Mouse (Mus musculus) spleen, adult 2 months (tissue): ENCODE measurements around the gene Lhfpl3. TPM values are rescaled to one million over a fixed set of nuclear protein-coding genes. Genes with fewer than 3 reads are reported as not detected.

ENCODE experiments used
- DNase-seq, 2 experiments: peaks; one replicate each; pipeline versions ENCODE4 v3.0.0 to v3.0.0-alpha.2; 2012 to 2021; ENCODE audit warnings: low spot score in 2 of 2, low read depth in 1 of 2
- H3K27ac ChIP-seq: fragments of 200-500 bp; 2 replicates; pipeline ENCODE4 v1.5.1; 2012; ENCODE audit warnings: low read length, inconsistent platforms; ENCODE audit not compliant: insufficient read depth
- H3K27me3 ChIP-seq: fragments of 200-500 bp; 2 replicates; pipeline ENCODE4 v1.6.1; 2012; ENCODE audit warnings: mild to moderate bottlenecking, moderate library complexity, low read length, inconsistent platforms; ENCODE audit not compliant: control insufficient read depth, insufficient read depth
- H3K36me3 ChIP-seq: fragments of 200-500 bp; 2 replicates; pipeline ENCODE4 v1.6.1; 2012; ENCODE audit warnings: mild to moderate bottlenecking, low read length, inconsistent platforms; ENCODE audit not compliant: control insufficient read depth, insufficient read depth
- H3K4me1 ChIP-seq: fragments of 200-500 bp; 2 replicates; pipeline ENCODE4 v1.6.1; 2011; ENCODE audit warnings: inconsistent platforms; ENCODE audit not compliant: control insufficient read depth, insufficient read depth, insufficient read length
- H3K4me3 ChIP-seq: fragments of 200-500 bp; 2 replicates; pipeline ENCODE4 v1.5.1; 2011; ENCODE audit warnings: mild to moderate bottlenecking, inconsistent platforms; ENCODE audit not compliant: insufficient read depth, insufficient read length; ENCODE audit errors: extremely low read depth
- CTCF ChIP-seq: fragments of 200-500 bp; IDR thresholded peaks from 2 replicates; pipeline ENCODE4 v1.5.1; 2011; ENCODE audit warnings: mild to moderate bottlenecking, inconsistent platforms; ENCODE audit not compliant: insufficient read depth, insufficient read length, insufficient replicate concordance; ENCODE audit errors: extremely low read depth
- POLR2A ChIP-seq: fragments of 200-500 bp; IDR thresholded peaks from 2 replicates; pipeline ENCODE4 v1.6.1; 2011; ENCODE audit warnings: low read depth, low read length, inconsistent platforms
- WGBS: fragments of 180-500 bp; shearing (Covaris S2); methylation state at CpG from one replicate; pipeline ENCODE4 v1.1.7; 2018; 5-methylcytosine and 5-hydroxymethylcytosine counted together
- polyA plus RNA-seq: library from polyadenylated mRNA; depleted of rRNA; stranded (reverse); fragments of >200 nt; gene quantifications from 2 replicates; pipeline ENCODE4 v1.2.3, GENCODE M21; 2012

The Lhfpl3 gene
- polyA plus RNA-seq, 1 experiment, result 0.02 TPM

DNA sequence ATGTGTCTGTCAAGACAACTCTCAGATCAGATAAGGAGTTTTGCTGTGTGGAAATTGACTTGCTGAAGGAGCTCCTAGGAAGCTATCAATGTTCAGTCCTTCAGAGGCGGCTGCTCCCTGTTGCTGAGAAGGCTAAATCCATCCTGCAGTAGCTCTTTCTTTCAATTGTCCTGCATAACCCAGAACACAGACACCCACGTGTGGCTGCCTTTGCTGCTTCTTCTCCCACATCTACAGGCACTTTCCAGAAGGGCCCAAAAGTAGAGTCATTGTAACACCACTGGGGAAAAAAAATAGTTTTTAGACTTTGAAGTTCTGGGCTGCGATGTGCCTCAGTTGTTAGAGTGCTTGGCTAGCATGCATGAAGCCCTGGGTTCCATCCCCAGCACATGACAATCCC lies 480.9 kb downstream of the Lhfpl3 start:
- H3K27ac ChIP-seq, result no peak overlapping the region
- H3K27me3 ChIP-seq, result no peaks in the 10 kb centered on the region
- H3K4me1 ChIP-seq, result no peaks in the 10 kb centered on the region
- no peak for DNase-seq
- no peaks in the 10 kb centered on the region for H3K36me3 ChIP-seq
- TF ChIP-seq POLR2A (no peak), CTCF (no peak)
- H3K4me3 ChIP-seq, result no peak overlapping the region
- 72% methylated on average over 3 of the region's 3 CpGs for WGBS

DNA sequence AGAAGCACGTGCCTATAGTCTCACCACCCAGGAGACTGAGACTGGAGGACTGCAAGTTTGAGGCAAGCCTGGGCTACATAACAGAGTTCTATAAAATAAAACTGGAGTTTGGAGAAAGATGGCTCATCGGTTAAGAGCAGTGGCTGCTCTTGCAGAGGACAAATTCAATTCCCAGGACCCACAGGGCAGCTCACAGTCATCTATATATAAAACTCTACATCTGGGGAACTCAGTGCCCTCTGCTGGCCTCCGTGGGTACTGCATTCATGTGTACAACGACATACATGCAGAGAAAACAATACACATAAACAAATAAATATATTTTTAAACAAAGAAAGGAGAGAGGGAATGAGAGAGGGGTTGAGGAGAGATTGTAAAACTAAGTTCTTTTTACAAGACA lies 501.1 kb downstream of the Lhfpl3 start:
- peak; percentile 29; the same call in 1 of the 2 replicates for TF ChIP-seq CTCF
- TF ChIP-seq POLR2A, result no peak
- no peaks in the 10 kb centered on the region for H3K4me1 ChIP-seq
- no peak overlapping the region for H3K4me3 ChIP-seq
- DNase-seq, result peak in 1 of 2 experiments; percentile 27
- no peaks in the 10 kb centered on the region for H3K36me3 ChIP-seq
- no peaks in the 10 kb centered on the region for H3K27me3 ChIP-seq
- 41% methylated on average over 4 of the region's 4 CpGs for WGBS
- no peak overlapping the region for H3K27ac ChIP-seq

DNA sequence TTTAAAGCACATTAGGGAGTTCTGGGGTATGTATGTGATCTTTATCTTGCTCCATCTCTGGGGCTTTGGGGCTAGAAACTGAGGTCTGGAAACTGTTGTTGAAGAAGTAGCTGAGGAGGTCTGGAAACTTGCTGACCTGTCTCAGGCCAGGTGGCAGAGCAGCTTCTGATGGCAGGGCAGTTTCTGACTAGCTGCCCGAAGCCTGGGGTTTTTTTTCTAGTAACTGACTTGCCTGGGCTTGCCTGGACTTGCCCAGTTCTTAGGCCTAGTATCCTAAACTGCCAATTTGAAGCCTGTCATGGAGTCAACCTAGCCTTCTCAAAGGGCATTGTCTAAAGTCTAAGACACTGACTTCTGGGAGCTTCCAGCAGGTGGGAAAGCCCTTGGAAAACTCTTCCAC lies 501.9 kb downstream of the Lhfpl3 start:
- no peak overlapping the region for H3K27ac ChIP-seq
- no peak overlapping the region for H3K4me3 ChIP-seq
- no peaks in the 10 kb centered on the region for H3K4me1 ChIP-seq
- 95% methylated on average over 1 of the region's 1 CpGs for WGBS
- TF ChIP-seq POLR2A (no peak), CTCF (no peak)
- no peaks in the 10 kb centered on the region for H3K36me3 ChIP-seq
- no peaks in the 10 kb centered on the region for H3K27me3 ChIP-seq
- DNase-seq, result no peak

DNA sequence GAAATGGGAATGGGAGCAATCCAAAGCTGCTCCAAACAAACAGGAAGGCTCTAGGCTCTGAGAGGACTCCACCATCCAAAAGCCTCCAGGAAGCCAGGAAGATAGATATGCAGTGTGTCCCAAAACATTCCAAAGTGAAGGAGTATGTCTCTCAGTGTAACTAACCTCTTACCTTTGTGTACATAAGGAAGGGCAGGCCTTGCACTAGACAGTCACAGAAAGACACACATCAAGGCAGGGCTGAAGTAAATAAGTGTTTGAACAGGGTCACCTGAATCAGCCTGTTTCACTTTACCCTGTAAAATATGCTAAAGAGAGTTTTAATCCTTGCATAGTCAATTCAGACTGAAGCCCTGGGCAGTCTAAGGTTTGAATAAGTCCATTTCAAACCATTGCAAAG lies 502.4 kb downstream of the Lhfpl3 start:
- H3K27me3 ChIP-seq, result no peaks in the 10 kb centered on the region
- H3K27ac ChIP-seq, result no peak overlapping the region
- no peaks in the 10 kb centered on the region for H3K4me1 ChIP-seq
- H3K36me3 ChIP-seq, result no peaks in the 10 kb centered on the region
- no peak overlapping the region for H3K4me3 ChIP-seq
- DNase-seq, result no peak
- TF ChIP-seq POLR2A (no peak), CTCF (no peak)

DNA sequence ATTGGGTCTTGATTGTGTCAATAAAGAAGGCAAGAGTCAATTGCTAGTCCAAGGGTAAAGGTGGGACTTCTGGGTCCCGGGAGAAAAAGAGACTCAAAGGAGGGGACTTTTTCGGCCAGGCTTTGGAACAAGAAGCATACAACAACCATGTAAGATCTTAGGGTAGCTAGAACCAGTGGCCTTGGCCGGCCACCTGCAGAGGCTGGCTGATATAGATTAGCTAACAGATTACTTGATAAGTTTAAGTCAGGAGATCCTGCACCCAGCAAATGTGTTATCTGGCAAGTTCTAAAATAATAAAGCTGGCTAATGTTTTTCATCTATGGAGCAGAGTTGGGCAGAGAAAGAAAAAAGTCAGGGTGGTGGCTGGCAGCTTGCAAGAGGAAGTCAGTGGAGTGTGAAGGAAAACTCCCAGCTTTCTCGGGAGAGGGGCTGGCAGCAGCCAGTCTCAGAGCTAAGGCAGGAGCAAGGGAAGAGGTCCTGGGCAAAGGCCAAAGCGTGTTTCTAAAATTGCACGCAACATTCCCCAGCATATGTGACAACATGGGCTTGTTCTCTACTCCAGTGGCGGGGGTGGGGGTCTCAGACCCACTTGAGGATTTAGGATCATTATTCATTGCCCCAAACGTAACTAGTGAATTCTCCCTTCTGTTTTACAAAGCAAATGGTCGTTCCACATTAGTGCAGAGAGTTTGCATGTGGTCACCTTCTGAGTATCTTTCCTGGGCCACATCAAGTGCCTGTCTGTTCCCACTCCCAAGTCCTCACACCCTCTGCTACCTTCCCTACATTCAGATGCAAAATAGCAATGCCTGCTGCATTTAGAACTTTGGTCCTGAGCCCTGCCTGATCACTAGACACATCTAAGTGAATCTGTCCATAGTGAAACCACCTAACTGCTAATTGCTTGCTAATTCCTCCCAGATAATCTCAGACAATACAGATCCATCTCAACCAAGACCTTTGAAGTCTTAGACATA lies 504.3 kb downstream of the Lhfpl3 start:
- no peak overlapping the region for H3K27ac ChIP-seq
- WGBS, result 70% methylated on average over 9 of the region's 9 CpGs
- no peak for DNase-seq

DNA sequence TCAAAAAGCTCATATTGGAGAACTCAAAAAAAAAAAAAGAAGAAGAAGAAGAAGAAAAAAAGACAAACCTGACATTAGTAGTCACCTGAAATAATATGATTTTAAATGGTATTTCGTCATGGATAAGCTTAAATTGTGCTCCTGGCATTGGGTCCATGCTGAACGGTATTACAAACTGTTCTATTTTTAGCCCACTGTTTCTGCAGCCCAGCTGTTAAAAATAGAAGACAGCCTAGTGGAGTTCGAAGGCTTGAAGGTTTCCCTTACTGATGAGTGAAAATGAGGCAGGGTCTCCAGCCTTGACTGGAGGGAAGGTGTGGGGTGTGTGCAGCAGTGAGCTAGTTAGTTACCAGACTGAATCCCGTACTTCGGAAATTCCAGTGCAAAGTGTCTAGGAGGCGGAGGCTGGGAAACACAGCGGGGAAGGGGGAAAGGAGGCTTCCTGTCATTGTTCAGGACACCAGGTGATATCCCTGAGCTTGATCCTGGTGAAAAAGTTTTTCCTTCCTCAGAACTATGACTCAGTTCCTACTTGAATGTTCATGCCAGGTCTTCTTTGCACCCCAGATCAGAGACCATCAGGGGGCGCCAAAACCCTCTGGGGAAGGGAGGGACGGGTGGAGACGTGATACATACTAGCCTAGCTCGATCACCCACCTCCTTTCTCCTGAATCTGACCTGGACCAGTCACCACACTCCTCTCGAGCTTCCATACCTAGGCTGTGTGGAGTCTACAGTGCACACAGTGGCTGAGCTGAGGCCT lies 505.8 kb downstream of the Lhfpl3 start:
- TF ChIP-seq POLR2A (no peak), CTCF (peak; percentile 54; the same call in 1 of the 2 replicates)

More for the DNA sequence above, 504.3 kb downstream of the Lhfpl3 start:
- Histone ChIP-seq H3K4me1 (no peaks in the 10 kb centered on the region), H3K36me3 (no peaks in the 10 kb centered on the region), H3K4me3 (no peak overlapping the region), H3K27me3 (no peaks in the 10 kb centered on the region)
- TF ChIP-seq POLR2A (no peak), CTCF (no peak)

DNA sequence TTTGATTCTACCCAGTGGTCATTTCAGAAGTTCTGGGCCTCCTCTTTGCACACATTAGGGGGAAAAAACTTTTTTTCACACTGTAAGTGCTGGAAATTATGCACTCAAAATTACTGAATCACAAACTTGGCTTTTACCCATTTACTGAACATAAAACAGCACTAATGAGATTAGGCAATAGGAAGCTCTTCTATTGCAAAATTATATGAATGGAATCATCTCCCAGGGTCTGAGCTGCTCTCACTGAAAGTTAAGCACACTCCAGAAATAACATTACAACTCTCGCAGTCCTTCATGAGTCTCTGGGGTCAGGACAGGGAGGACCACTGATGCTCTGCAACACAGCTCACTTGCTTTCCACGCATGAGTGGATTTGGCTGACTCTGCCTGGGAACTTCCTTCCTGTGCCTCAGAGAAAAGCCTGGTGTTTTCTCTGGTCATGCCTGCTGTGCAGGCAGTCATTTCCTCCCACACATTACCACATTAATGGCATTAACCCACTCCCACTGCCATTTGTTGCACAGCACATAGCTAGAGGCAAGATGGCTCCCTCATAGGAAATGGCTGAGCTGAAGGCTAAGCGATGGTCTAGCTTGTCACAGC lies 510.1 kb downstream of the Lhfpl3 start:
- Histone ChIP-seq H3K4me1 (no peaks in the 10 kb centered on the region), H3K4me3 (no peak overlapping the region), H3K27ac (no peak overlapping the region), H3K36me3 (no peaks in the 10 kb centered on the region), H3K27me3 (no peaks in the 10 kb centered on the region)
- DNase-seq, result peak in 1 of 2 experiments; percentile 6
- TF ChIP-seq POLR2A, result no peak
- no peak for TF ChIP-seq CTCF
- WGBS, result 25% methylated on average over 3 of the region's 3 CpGs

More for the DNA sequence above, 505.8 kb downstream of the Lhfpl3 start:
- 15% methylated on average over 12 of the region's 12 CpGs for WGBS
- H3K36me3 ChIP-seq, result no peaks in the 10 kb centered on the region
- H3K27me3 ChIP-seq, result no peaks in the 10 kb centered on the region
- DNase-seq, result peak; percentile 18 to 61
- no peak overlapping the region for H3K27ac ChIP-seq
- H3K4me1 ChIP-seq, result no peaks in the 10 kb centered on the region
- no peak overlapping the region for H3K4me3 ChIP-seq
